Mouse (Mus musculus) retina, postnatal 7 days (tissue): ENCODE data around the gene Grin2a.

Experiments used
- DNase-seq: peaks from one replicate; pipeline ENCODE4 v3.0.0-alpha.2; 2012; ENCODE audit warnings: low read depth, low spot score

Grin2a gene

DNA sequence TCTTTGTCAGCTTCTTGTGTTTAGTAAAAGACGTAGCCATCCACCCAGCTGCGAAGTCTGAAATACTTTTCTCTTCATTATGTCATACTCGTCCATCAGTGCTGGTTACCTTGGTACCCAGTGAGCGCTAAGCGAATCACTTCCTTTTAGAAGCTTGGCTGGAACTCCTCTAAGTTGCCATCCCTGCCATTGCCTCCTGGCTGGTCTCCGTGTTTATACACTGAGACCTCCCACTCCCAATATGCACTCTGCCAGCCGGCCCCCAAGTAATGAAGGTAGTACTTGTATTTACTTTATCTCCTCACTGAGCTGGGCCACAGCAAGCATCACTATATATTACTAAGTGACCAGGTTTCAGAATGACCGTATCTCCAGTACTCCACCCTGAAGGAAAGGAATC lies 242.8 kb downstream of the Grin2a start:
- no peak for DNase-seq

DNA sequence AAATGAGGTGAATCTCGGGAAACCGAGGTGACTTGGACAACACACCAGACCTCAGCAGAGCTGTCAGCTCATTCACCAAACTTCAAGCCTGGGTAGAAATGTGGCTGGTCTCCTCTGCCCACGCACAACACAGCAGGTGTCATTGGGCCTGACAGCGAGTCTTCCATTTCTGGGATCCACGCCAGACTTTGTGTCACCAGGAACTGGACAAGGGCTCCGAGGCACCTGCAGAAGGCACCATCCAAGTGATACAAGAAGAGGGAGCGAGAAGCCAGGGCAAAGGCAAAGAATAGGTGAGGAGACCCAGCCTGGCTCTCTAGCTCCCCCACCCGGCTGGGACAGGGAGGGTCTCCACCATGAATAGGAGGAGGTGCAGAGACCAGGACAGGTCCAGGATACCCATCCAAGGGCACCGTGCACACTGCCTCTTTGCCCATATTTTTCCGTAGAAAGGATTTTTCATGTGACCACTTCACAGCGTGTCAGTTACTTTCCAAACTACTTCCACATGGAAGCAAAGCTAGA lies 244.3 kb downstream of the Grin2a start:
- no peak for DNase-seq

DNA sequence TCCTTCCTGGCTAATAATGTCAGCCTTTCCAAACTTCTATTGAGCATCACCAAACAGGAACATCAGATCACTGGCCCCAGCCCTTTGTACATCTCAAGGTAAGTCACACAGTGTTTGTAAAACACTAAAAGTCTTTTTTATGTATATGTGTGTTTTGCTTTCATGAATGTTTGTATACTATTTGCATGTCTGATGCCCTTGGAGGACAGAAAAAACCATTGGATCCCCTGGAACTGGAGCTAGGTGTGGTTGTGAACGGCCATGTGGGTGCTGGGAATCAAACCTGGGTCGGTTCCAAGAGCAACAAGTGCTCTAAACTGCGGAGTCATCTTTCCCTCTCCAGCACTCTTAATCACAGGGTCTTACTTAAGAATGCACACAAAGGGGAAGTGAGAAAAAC lies 245.7 kb downstream of the Grin2a start:
- DNase-seq, result no peak

DNA sequence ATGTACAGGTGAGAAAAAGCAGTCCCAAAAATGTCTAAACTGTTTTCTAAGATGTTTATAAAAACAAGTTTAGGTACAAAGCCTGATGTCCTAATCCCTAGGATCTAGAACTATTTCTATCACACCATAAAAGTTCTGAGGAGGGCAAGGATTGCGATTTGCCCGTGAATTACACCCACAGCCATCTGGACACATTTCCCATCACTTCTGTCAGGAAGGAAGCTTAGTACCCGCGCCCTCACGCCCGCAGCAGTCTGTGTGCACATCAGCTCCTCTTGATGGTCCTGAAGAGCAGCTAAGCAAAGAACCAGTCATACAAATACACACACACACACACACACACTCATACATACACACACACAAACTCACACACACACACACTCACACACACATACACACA lies 252.9 kb downstream of the Grin2a start:
- DNase-seq, result no peak

- no peak for DNase-seq
Observed at GRCm38 (mm10) chr16:9738679-9739078, 256.7 kb downstream of the Grin2a start.

DNA sequence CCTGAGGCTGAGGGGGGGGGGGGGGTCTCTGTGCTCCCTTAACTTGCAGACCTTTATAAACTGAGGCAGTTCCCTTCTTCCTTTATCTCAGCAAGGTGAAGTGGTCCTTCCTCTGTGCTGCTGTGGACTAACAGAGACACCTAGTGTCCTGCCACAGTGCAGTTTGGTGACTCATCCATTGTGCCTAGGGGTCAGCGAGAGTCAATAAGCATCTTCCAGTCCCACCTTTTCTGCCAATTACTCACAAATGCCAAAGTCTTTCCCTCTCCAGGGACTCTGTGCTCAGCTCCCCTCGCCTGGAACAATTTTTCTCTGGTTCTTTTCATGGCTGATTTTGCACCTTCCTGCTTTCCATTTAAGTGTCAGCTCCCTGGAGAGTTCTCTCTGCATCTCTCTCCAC lies 258.2 kb downstream of the Grin2a start:
- DNase-seq, result no peak

GRCm38 (mm10) chr16:9735365-9736080 lies 259.8 kb downstream of the Grin2a start:
- no peak for DNase-seq

- no peak for DNase-seq
Observed at GRCm38 (mm10) chr16:9727603-9728002, 267.8 kb downstream of the Grin2a start.

- no peak for DNase-seq
Observed at GRCm38 (mm10) chr16:9725578-9726113, 269.7 kb downstream of the Grin2a start.

- DNase-seq, result no peak
Observed at GRCm38 (mm10) chr16:9711398-9711797, 284.0 kb downstream of the Grin2a start.

GRCm38 (mm10) chr16:9709921-9710320 lies 285.4 kb downstream of the Grin2a start:
- no peak for DNase-seq

- no peak for DNase-seq
Observed at GRCm38 (mm10) chr16:9697141-9697540, 298.2 kb downstream of the Grin2a start.

DNA sequence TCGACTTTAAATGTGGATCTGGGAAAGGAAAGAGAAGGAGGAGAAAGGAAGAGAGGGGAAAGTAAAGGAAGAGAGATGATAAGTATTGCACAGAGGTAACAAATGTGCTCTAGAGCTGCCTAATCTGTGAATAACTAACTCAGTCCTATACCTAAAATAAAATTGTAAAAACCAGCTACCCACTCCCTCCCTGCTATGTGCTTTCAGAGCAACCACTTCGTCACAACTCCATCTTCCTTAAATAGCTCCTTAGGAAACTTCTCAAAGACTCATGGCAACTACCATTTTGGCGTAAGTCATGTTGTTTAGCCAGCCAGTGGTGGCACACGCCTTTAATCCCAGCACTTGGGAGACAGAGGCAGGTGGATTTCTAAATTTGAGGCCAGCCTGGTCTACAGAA lies 301.3 kb downstream of the Grin2a start:
- no peak for DNase-seq

GRCm38 (mm10) chr16:9688523-9689140 lies 306.7 kb downstream of the Grin2a start:
- no peak for DNase-seq

GRCm38 (mm10) chr16:9680572-9680971 lies 314.8 kb downstream of the Grin2a start:
- no peak for DNase-seq

DNA sequence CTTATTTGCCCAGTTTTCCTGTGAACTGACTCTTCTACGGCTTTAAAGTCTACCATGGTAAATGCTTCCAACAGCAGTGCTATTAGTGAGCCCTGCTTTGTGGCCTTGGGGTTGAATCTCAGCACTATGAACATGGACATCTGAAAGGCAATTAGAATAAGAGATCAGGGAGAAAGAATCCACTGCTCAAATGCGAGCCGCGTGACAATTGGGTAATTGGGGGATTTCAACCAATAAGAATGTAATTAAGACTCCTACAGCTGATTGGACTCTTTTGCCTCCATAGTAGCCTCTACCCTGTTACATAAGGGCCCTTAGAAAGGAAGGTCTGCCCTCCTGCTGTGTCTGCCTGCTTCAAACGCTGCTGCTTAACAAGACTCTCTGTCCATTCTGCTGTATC lies 315.4 kb downstream of the Grin2a start:
- DNase-seq, result no peak

- no peak for DNase-seq
Observed at GRCm38 (mm10) chr16:9678750-9679149, 316.6 kb downstream of the Grin2a start.

- no peak for DNase-seq
Observed at GRCm38 (mm10) chr16:9672390-9672789, 323.0 kb downstream of the Grin2a start.

DNA sequence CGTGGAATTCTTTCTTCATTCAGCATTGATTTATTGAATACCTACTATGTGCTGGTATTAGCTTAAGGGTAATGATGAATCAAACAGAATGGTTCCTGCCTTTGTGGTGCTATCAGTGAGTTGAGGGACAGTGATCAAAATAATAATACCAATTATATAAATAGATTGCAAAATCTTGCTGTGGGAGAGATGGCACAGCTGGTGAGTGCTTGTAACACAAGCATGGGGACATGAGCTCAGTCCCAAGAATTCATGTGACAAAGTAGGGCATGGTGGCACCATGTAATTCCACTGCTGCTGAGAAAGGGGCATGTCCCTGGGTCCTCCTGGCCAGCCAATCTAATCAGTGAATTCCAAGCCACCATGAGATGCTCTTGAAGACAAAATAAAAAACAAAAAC lies 324.1 kb downstream of the Grin2a start:
- no peak for DNase-seq

GRCm38 (mm10) chr16:9670750-9671161 lies 324.6 kb downstream of the Grin2a start:
- no peak for DNase-seq

DNA sequence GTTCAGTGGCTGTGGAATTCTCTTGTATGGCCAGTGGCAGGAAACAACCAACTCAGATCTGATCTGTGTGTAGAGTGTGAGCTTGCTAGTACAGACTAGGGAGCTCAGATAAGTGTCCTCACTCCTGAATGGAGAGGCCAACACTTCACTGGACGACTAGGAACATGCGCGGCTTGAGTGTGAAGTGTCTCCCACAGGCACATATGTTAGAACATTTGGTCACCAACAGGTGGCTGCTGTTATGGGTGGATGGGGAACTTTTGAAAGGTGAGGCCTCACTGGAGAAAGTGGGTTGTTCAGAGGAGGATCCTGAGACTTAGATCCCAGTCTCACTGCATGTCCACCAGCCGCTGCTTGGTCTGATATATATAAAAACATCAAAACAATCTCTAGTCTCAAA lies 329.5 kb downstream of the Grin2a start:
- no peak for DNase-seq

- no peak for DNase-seq
Observed at GRCm38 (mm10) chr16:9664060-9664459, 331.3 kb downstream of the Grin2a start.

DNA sequence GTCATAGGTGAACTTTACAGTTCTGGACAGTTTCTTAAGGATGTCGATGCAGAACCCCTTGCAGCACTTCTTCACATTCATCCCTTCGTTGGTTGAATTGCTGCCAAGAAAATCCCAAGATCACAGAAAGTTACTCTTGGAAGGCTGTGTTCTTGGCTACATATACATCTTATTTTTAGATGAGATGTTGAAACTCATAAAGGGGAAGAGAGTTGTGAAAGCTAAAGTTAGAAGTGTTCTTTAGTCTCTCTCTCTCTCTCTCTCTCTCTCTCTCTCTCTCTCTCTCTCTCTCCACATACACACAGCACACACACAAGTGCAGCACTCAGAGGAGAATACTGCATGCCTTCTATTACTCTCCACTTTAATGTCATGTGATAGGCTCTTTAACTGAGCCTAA lies 331.9 kb downstream of the Grin2a start:
- DNase-seq, result no peak
